Mouse (Mus musculus) myocyte (in vitro differentiated cells): ENCODE data around the gene Plpp3. TPM values are rescaled to one million over a fixed set of nuclear protein-coding genes. Genes with fewer than 3 reads are reported as not detected.

Source experiments
- H3K27me3 ChIP-seq: one replicate; pipeline ENCODE4 v1.6.1; 2011; ENCODE audit not compliant: control insufficient read depth, insufficient read depth, insufficient read length
- H3K36me3 ChIP-seq: one replicate; pipeline ENCODE4 v1.6.1; 2011; ENCODE audit not compliant: control insufficient read depth, insufficient read depth
- H3K4me2 ChIP-seq: one replicate; pipeline ENCODE4 v1.6.1; 2011; ENCODE audit warnings: low read depth, control low read depth
- H3K4me3 ChIP-seq: one replicate; pipeline ENCODE4 v1.5.1; 2011; ENCODE audit warnings: mild to moderate bottlenecking, control low read depth, moderate library complexity
- H3K79me2 ChIP-seq: one replicate; pipeline ENCODE4 v1.6.1; 2011; ENCODE audit not compliant: control insufficient read depth, insufficient read depth
- H3ac ChIP-seq: one replicate; pipeline ENCODE4 v1.6.1; 2011; ENCODE audit not compliant: control insufficient read depth, insufficient read length
- CEBPB ChIP-seq: IDR thresholded peaks from 2 replicates; pipeline ENCODE4 v1.6.1; 2011; ENCODE audit warnings: mild to moderate bottlenecking, moderate library complexity; ENCODE audit not compliant: poor library complexity, insufficient read depth, severe bottlenecking
- E2F4 ChIP-seq: IDR thresholded peaks from one replicate; pipeline ENCODE4 v1.6.1; 2011; ENCODE audit warnings: mild to moderate bottlenecking, control low read depth, moderate library complexity; ENCODE audit not compliant: insufficient read depth
- MAX ChIP-seq: IDR thresholded peaks from one replicate; pipeline ENCODE4 v1.6.1; 2011; ENCODE audit warnings: low read depth, mild to moderate bottlenecking, control low read depth
- MYOD1 ChIP-seq, 3 experiments: IDR thresholded peaks; one replicate each; pipeline ENCODE4 v1.6.1; 2011; ENCODE audit warnings: control low read depth in 2 of 3, low read depth in 2 of 3, mild to moderate bottlenecking in 2 of 3, moderate library complexity in 1 of 3; ENCODE audit not compliant: insufficient read length in 2 of 3, control insufficient read depth in 1 of 3
- MYOG ChIP-seq, 3 experiments: IDR thresholded peaks; one replicate each; pipeline ENCODE4 v1.6.1; 2011; ENCODE audit warnings: control low read depth in 2 of 3, low read depth in 2 of 3, mild to moderate bottlenecking in 2 of 3; ENCODE audit not compliant: insufficient read length in 2 of 3, control insufficient read depth in 1 of 3, insufficient read depth in 1 of 3
- POLR2A ChIP-seq: IDR thresholded peaks from one replicate; pipeline ENCODE4 v1.6.1; 2011; ENCODE audit warnings: low read depth, mild to moderate bottlenecking, control low read depth, moderate library complexity; ENCODE audit not compliant: insufficient read length
- POLR2AphosphoS2 ChIP-seq: IDR thresholded peaks from one replicate; pipeline ENCODE4 v1.6.1; 2011; ENCODE audit warnings: low read depth, control low read depth; ENCODE audit not compliant: insufficient read length
- REST ChIP-seq: IDR thresholded peaks from one replicate; pipeline ENCODE4 v1.6.1; 2011; ENCODE audit warnings: mild to moderate bottlenecking, control low read depth, moderate library complexity; ENCODE audit not compliant: insufficient read depth, insufficient read length
- SRF ChIP-seq: IDR thresholded peaks from one replicate; pipeline ENCODE4 v1.6.1; 2011; ENCODE audit warnings: low read depth; ENCODE audit not compliant: control insufficient read depth, insufficient read length
- TCF12 ChIP-seq: IDR thresholded peaks from one replicate; pipeline ENCODE4 v1.6.1; 2011; ENCODE audit warnings: mild to moderate bottlenecking, control low read depth; ENCODE audit not compliant: poor library complexity, insufficient read depth, severe bottlenecking
- TCF3 ChIP-seq: IDR thresholded peaks from one replicate; pipeline ENCODE4 v1.6.1; 2011; ENCODE audit warnings: low read depth, control low read depth; ENCODE audit not compliant: insufficient read length
- USF1 ChIP-seq: IDR thresholded peaks from one replicate; pipeline ENCODE4 v1.6.1; 2011; ENCODE audit warnings: low read depth, mild to moderate bottlenecking, control low read depth, moderate library complexity
- polyA plus RNA-seq: library from polyadenylated mRNA; unstranded; fragments of >200 nt; fragmentation: generic; extraction: Trizol; gene quantifications from one replicate; pipeline ENCODE4 v1.2.1, GENCODE M21; 2012; ENCODE audit warnings: missing spikeins

The Plpp3 gene
- polyA plus RNA-seq, 1 experiment, result 12.7 TPM

DNA sequence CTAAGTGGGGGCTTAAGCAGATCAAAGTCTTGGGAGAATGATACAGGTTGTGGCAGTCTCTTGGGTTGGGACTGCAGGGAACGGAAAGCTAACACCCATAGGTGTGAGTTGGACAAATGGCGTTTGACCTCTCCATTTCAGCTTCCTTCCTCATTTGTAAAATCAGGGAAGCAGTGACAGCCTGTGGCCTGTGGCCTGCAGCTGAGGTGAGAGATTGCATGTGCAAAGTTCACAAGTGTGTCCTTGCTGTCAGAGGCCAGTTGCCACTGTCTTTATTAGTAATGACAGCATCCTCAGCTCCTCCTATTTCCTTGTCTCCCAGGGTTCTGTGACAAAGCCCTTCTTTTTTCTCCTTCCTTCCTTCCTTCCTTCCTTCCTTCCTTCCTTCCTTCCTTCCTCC lies 5.5 kb downstream of the Plpp3 start:
- H3K4me2 ChIP-seq, result peak overlapping the region; percentile 9
- peaks cover 8% of the 10 kb centered on the region for H3K79me2 ChIP-seq
- H3K36me3 ChIP-seq, result no peaks in the 10 kb centered on the region
- H3K4me3 ChIP-seq, result no peak overlapping the region
- H3ac ChIP-seq, result no peak overlapping the region
- no peaks in the 10 kb centered on the region for H3K27me3 ChIP-seq
- TF ChIP-seq E2F4, result no peak
- no peak for TF ChIP-seq POLR2AphosphoS2
- no peak for TF ChIP-seq TCF3
- no peak for TF ChIP-seq TCF12
- peak in 2 of 3 experiments; percentile 6 to 45 for TF ChIP-seq MYOG (IDR thresholded peaks at IDR 0.05; ENCODE audit: control insufficient read depth in 1 of 3, insufficient read depth in 1 of 3, insufficient read length in 2 of 3, low read depth in 2 of 3)
- TF ChIP-seq MYOD1 (IDR thresholded peaks at IDR 0.05; ENCODE audit: control insufficient read depth in 1 of 3, insufficient read length in 2 of 3, low read depth in 2 of 3), result peak in 2 of 3 experiments; percentile 9 to 69
- no peak for TF ChIP-seq POLR2A
- TF ChIP-seq MAX, result no peak
- TF ChIP-seq USF1, result no peak
- no peak for TF ChIP-seq REST
- no peak for TF ChIP-seq CEBPB
- no peak for TF ChIP-seq SRF

DNA sequence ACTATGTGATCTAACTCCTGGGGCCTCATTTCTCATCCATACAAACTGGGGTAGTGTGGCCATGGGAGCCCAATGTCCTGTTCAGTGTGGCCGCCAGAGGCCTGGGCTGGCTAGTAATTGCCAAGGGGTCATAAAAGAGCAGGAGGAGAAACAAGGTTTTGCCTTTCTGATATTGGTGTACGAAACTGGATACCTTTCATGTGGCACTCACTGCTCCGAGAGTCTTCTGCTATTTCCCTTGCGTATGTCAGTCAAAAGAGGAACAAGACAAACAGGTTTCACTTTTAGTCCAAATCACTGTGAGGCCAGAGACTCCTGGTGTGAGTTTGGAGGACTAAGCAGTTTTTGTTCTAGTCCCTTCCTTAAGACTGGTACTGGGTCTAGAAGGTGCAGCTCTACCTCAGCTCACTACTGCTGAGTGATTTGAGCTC lies 6.8 kb downstream of the Plpp3 start:
- Histone ChIP-seq H3K4me2 (no peak overlapping the region), H3K4me3 (no peak overlapping the region), H3ac (no peak overlapping the region), H3K36me3 (no peaks in the 10 kb centered on the region), H3K27me3 (no peaks in the 10 kb centered on the region), H3K79me2 (peaks cover 1% of the 10 kb centered on the region)
- TF ChIP-seq POLR2AphosphoS2 (no peak), SRF (no peak), CEBPB (no peak), REST (no peak), POLR2A (no peak), E2F4 (no peak), USF1 (no peak), MYOG (IDR thresholded peaks at IDR 0.05; ENCODE audit: control insufficient read depth in 1 of 3, insufficient read depth in 1 of 3, insufficient read length in 2 of 3, low read depth in 2 of 3) (no peak), TCF12 (no peak), TCF3 (no peak), MAX (no peak), MYOD1 (IDR thresholded peaks at IDR 0.05; ENCODE audit: control insufficient read depth in 1 of 3, insufficient read length in 2 of 3, low read depth in 2 of 3) (no peak)

DNA sequence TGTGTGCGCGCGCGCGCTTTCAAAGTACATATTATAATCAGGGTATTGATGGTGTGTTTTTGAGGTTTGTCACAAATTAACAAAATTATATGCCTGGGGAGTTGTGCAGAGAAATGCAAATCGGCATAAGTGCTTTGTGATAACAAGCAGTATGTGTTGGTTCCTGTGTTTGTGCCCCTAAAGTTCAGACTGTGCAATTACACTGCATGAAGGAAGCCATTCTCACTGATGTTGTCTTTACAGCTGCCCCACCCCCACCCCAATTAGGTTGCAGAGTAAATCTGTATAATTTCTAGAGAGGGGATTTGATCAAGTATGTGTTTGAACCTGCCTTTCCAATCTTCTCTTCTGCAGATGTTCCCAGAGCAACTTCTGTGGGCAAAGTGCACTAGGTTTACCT lies 7.8 kb downstream of the Plpp3 start:
- Histone ChIP-seq H3K36me3 (no peaks in the 10 kb centered on the region), H3K4me3 (no peak overlapping the region), H3ac (no peak overlapping the region), H3K4me2 (no peak overlapping the region), H3K27me3 (no peaks in the 10 kb centered on the region), H3K79me2 (no peaks in the 10 kb centered on the region)
- TF ChIP-seq SRF (no peak), MYOG (IDR thresholded peaks at IDR 0.05; ENCODE audit: control insufficient read depth in 1 of 3, insufficient read depth in 1 of 3, insufficient read length in 2 of 3, low read depth in 2 of 3) (no peak), E2F4 (no peak), TCF3 (no peak), POLR2AphosphoS2 (no peak), REST (no peak), POLR2A (no peak), MYOD1 (IDR thresholded peaks at IDR 0.05; ENCODE audit: control insufficient read depth in 1 of 3, insufficient read length in 2 of 3, low read depth in 2 of 3) (no peak), MAX (no peak), CEBPB (no peak), USF1 (no peak), TCF12 (no peak)

DNA sequence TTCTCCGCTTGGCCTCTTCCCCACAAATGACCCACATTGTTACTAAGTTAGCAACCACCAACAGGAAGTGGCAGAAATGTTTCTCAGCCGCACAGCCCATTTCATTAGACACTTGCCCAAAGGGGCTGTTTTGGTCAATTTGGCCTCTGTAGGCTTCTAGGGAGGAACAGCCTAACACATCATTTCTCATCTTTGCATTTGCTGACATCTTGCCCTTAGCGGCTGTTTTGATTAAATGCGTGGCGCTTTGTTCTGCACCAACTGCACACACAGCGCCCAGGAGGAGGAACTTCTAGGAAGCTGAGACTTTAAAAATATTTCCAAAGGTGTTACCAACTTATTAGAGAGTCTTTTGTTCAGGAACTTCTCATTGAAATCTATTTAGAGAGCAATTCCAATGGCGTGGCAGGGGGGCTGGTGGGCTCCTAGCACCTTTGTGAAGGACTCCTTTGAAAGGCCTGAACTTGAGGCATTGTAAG lies 12.0 kb downstream of the Plpp3 start:
- no peaks in the 10 kb centered on the region for H3K36me3 ChIP-seq
- no peak overlapping the region for H3K4me3 ChIP-seq
- TF ChIP-seq CEBPB, result no peak
- TF ChIP-seq MAX, result no peak
- TF ChIP-seq TCF12, result no peak
- no peak for TF ChIP-seq POLR2A
- TF ChIP-seq POLR2AphosphoS2, result no peak
- no peak for TF ChIP-seq USF1
- H3ac ChIP-seq, result no peak overlapping the region
- no peaks in the 10 kb centered on the region for H3K79me2 ChIP-seq
- no peak overlapping the region for H3K4me2 ChIP-seq
- no peaks in the 10 kb centered on the region for H3K27me3 ChIP-seq
